19 mouse cellular contexts compared by ENCODE assay signal in the genomic region with DNA sequence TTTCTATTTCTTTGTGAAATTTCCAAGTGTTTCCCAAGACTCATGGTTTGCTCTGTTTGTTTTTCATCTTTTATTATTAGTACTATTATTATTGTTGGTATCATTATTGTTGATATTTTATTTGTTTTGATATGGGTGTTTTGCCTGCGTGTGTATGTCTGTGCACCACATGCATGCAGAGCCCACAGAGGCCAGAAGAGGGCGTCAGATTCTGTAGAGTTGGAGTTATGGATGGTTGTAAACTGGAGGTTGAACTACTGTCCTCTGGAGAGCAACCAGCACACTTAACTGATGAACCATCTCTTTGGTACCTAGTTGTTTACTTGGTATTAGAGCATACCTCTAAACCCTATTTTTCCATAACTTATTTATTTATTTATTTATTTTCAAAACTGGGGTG. TPM values are rescaled to one million over a fixed set of nuclear protein-coding genes. Genes with fewer than 3 reads are reported as not detected.
A peak's percentile ranks its signal among the peaks of the same experiment; 100 is the strongest.
DNase-seq lines count a peak whose midpoint lies in the region; ATAC-seq and TF ChIP-seq lines count a peak whose summit lies in the region.
"Had no signal": no experiment of that assay in that cellular context is flagged by ENCODE, and none has a peak within 500 bp of the region (broad histone marks: within the 10 kb centered on the region; RNA-seq: fewer than 3 reads in every experiment).

No protein-coding gene starts in this region.

- WGBS in intestine, postnatal 0 days: 54% methylated on average over 2 of the region's 2 CpGs
- 56% methylated on average over 2 of the region's 2 CpGs for WGBS in intestine, embryonic 15.5 days
- WGBS in lung, postnatal 0 days: 55% methylated on average over 2 of the region's 2 CpGs

- no peak overlapping the region for H3K4me2 ChIP-seq in intestine, postnatal 0 days (replicated peaks; ENCODE audit: low read depth)
- H3K4me2 ChIP-seq in intestine, embryonic 15.5 days (replicated peaks): no peak overlapping the region
- no peak overlapping the region for H3K4me2 ChIP-seq in lung, postnatal 0 days (replicated peaks; ENCODE audit: low read depth, low read length)
- H3K4me2 ChIP-seq: heart, embryonic 13.5 days; midbrain, embryonic 12.5 days; neural tube, embryonic 15.5 days had no signal

- H3K4me1 ChIP-seq in intestine, postnatal 0 days (replicated peaks; ENCODE audit: control insufficient read depth, insufficient read depth, low read length): no peaks in the 10 kb centered on the region
- H3K4me1 ChIP-seq in intestine, embryonic 15.5 days (replicated peaks): 0 out of 2 replicates have a peak, but pooled peaks cover 4% of the 10 kb centered on the region
- no peaks in the 10 kb centered on the region for H3K4me1 ChIP-seq in lung, postnatal 0 days (ENCODE audit: insufficient read depth, low read depth, low read length)
- peaks cover 21% of the 10 kb centered on the region for H3K4me1 ChIP-seq in embryonic fibroblast, embryonic 13.5 days (ENCODE audit: control insufficient read depth, insufficient read depth, low read length)
- H3K4me1 ChIP-seq: neural tube, embryonic 15.5 days had no signal

- H3K36me3 ChIP-seq in intestine, postnatal 0 days (ENCODE audit: control insufficient read depth, insufficient read depth): no peaks in the 10 kb centered on the region
- H3K36me3 ChIP-seq in intestine, embryonic 15.5 days: no peaks in the 10 kb centered on the region
- no peaks in the 10 kb centered on the region for H3K36me3 ChIP-seq in lung, postnatal 0 days (ENCODE audit: insufficient read depth, low read length)
- H3K36me3 ChIP-seq: heart, embryonic 13.5 days; midbrain, embryonic 12.5 days; neural tube, embryonic 15.5 days had no signal

- H3K9me3 ChIP-seq in intestine, postnatal 0 days (ENCODE audit: control insufficient read depth): no peaks in the 10 kb centered on the region
- H3K9me3 ChIP-seq in intestine, embryonic 15.5 days: no peaks in the 10 kb centered on the region
- H3K9me3 ChIP-seq in lung, postnatal 0 days (ENCODE audit: low read length): no peaks in the 10 kb centered on the region
- H3K9me3 ChIP-seq: heart, embryonic 13.5 days; midbrain, embryonic 12.5 days; neural tube, embryonic 15.5 days had no signal

- no peak for TF ChIP-seq EP300 in lung, postnatal 0 days (IDR thresholded peaks at IDR 0.05)

- TF ChIP-seq CTCF in intestine, postnatal 0 days (IDR thresholded peaks at IDR 0.05; ENCODE audit: low read depth): peak; percentile 40
- TF ChIP-seq CTCF in lung, postnatal 0 days (IDR thresholded peaks at IDR 0.05): peak; percentile 32
- TF ChIP-seq CTCF in embryonic fibroblast, embryonic 13.5 days (IDR thresholded peaks at IDR 0.05; ENCODE audit: borderline replicate concordance, insufficient read depth, low read length): no peak

- no peaks in the 10 kb centered on the region for H3K27me3 ChIP-seq in intestine, postnatal 0 days (replicated peaks; ENCODE audit: control insufficient read depth, insufficient read depth, low read length)
- no peaks in the 10 kb centered on the region for H3K27me3 ChIP-seq in intestine, embryonic 15.5 days (replicated peaks)
- H3K27me3 ChIP-seq in lung, postnatal 0 days (replicated peaks; ENCODE audit: insufficient read depth, low read length): no peaks in the 10 kb centered on the region
- H3K27me3 ChIP-seq: heart, embryonic 13.5 days; neural tube, embryonic 15.5 days had no signal

- no peak for DNase-seq in lung, postnatal 0 days (ENCODE audit: low spot score)
- DNase-seq in lung, postnatal 25 days (ENCODE audit: low spot score): no peak
- peak; percentile 33 for DNase-seq in ES-CJ7 (ENCODE audit: low read depth, low spot score)
- DNase-seq in kidney, adult 8-10 months: no peak
- DNase-seq in cerebellum, postnatal 36 days: no peak
- DNase-seq: adrenal gland, postnatal 25 days; cerebellum, postnatal 10 days; kidney, postnatal 10 days; lung, adult 18-20 months; right cerebral cortex, postnatal 25 days had no signal

- no peak for TF ChIP-seq POLR2A in embryonic fibroblast, embryonic 13.5 days (IDR thresholded peaks at IDR 0.05; ENCODE audit: low read depth, low read length)

- H3K9ac ChIP-seq in intestine, postnatal 0 days (ENCODE audit: low read depth, low read length): no peak overlapping the region
- no peak overlapping the region for H3K9ac ChIP-seq in intestine, embryonic 15.5 days
- no peak overlapping the region for H3K9ac ChIP-seq in lung, postnatal 0 days (replicated peaks; ENCODE audit: low read depth)
- H3K9ac ChIP-seq: heart, embryonic 13.5 days; midbrain, embryonic 12.5 days; neural tube, embryonic 15.5 days had no signal

- H3K4me3 ChIP-seq in intestine, postnatal 0 days (ENCODE audit: low read depth, low read length): no peak overlapping the region
- H3K4me3 ChIP-seq in intestine, embryonic 15.5 days (replicated peaks): no peak overlapping the region
- H3K4me3 ChIP-seq in lung, postnatal 0 days (ENCODE audit: low read depth, low read length): no peak overlapping the region
- H3K4me3 ChIP-seq in embryonic fibroblast, embryonic 13.5 days (ENCODE audit: insufficient read depth, low read length): no peak overlapping the region
- H3K4me3 ChIP-seq: heart, embryonic 13.5 days; midbrain, embryonic 12.5 days; myocyte; neural tube, embryonic 15.5 days had no signal

- no peak overlapping the region for H3K27ac ChIP-seq in intestine, postnatal 0 days (ENCODE audit: low read depth, low read length)
- no peak overlapping the region for H3K27ac ChIP-seq in intestine, embryonic 15.5 days
- H3K27ac ChIP-seq in lung, postnatal 0 days (ENCODE audit: low read length): no peak overlapping the region
- H3K27ac ChIP-seq in embryonic fibroblast, embryonic 13.5 days (ENCODE audit: insufficient read depth, low read length): peak overlapping the region; percentile 90; the same call in 1 of the 2 replicates
- H3K27ac ChIP-seq: heart, embryonic 13.5 days; midbrain, embryonic 12.5 days; neural tube, embryonic 15.5 days had no signal

- ATAC-seq in intestine, postnatal 0 days: no peak
- no peak for ATAC-seq in intestine, embryonic 15.5 days
- no peak for ATAC-seq in lung, postnatal 0 days
- ATAC-seq: forebrain, embryonic 14.5 days; inflammation-experienced regulatory T-cells, adult 6 months had no signal

RNA-seq across cellular contexts. Expression of a gene that starts 13.8 kb away (rescaled TPM):
- 967 and 1,051 TPM in 2 replicates for polyA plus RNA-seq in intestine, postnatal 0 days (2015; fragmentation: Nextera tagmentation; extraction: Ambion mirVana)
- 78.8 and 84.8 TPM in 2 replicates for polyA plus RNA-seq in intestine, embryonic 15.5 days (2015; fragmentation: Nextera tagmentation; extraction: Ambion mirVana)
- polyA plus RNA-seq in lung, postnatal 0 days (2015; fragmentation: Nextera tagmentation; extraction: Ambion mirVana): 4.0 and 4.9 TPM in 2 replicates
- polyA plus RNA-seq in embryonic fibroblast, embryonic 13.5 days (2011; ENCODE audit: insufficient read length, low read depth, missing spikeins): 1.6 and 2.2 TPM in 2 replicates

Comparison
In these comparisons a context has a peak if more than half of its experiments do, and no peak if none do; other contexts are left out.
1. RNA of a gene that starts 13.8 kb away (polyA plus RNA-seq): 967 to 1,051 TPM in intestine, postnatal 0 days and 78.8 to 84.8 TPM in intestine, embryonic 15.5 days; 4.0 to 4.9 TPM in lung, postnatal 0 days and 1.6 to 2.2 TPM in embryonic fibroblast, embryonic 13.5 days; every median in the first group is over 10 times any median in the second.